Mouse (Mus musculus): Measurements from ENCODE around the gene Relch.
"Not testable (repeated sequence)": the region's sequence is repeated elsewhere in the genome, so short reads cannot be mapped to it uniquely, and the experiment has no call there.

Relch gene

DNA sequence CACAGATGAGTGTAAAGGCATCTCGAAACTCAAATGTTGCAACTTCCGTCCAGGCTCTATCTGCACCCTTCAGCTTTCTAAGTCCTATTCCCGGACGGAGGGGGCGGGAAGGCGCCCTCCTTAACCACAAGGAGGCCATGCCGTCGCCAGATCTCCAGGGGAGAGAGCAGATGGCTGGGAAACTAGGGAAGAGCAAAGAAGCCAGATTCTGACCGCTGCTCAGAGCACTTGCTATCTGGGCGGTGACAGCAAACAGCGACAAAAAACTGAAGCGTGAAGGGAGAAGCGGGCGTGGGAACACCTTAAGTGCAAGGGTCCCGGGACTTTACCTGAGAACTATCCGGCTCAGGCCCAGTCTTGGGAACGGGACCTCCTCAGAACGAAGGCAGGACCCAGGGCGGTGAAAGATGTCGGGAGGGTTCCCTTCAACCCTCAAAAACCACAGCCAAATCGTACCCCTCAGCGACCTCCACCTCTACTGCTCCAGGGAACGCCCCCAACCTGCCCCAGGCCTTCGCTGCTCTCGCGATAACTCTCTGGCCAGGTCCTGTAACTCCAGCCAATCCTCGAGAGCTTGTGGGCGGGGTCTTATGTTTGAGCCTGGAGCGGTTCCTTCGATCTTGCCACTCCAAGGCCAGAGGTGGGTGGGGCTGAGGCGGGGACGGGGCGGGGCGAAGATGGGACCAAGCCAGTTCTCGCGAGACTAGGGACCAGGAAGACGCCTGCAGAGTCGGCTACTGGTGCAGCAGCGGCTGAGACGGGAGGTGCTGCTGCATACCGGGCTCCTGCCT, at the start of gene Relch, which contains the start of gene Pign:
Relch (plus strand) TSS at position 691 of the 791 bp plus-strand sequence.
Pign (minus strand) TSS at position 507 of the 791 bp plus-strand sequence.
- peak; percentile 97 for ATAC-seq (ENCODE audit: insufficient number of reproducible peaks, low FRiP score, low TSS enrichment)

DNA sequence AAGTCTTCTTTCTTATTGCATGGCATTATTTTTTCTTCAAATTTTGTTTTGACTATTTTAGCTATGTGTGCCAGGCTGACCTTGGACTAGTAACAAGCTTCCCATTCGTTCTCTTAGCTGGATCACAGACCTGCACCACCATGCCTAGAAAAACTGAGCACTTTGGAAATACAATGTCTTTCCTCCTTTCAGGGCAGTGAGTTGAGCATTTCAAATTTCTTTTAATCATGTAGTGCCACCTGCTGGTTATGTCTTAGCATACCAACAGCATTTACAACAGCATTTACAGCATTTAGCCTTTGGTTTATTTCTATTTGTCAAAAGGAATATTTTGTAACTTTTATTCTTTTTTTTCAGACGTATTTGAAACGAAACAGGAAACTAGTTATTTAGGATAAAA, 33.2 kb upstream of the Relch start:
- peak; percentile 85 for ATAC-seq (ENCODE audit: insufficient number of reproducible peaks, low FRiP score, low TSS enrichment)

DNA sequence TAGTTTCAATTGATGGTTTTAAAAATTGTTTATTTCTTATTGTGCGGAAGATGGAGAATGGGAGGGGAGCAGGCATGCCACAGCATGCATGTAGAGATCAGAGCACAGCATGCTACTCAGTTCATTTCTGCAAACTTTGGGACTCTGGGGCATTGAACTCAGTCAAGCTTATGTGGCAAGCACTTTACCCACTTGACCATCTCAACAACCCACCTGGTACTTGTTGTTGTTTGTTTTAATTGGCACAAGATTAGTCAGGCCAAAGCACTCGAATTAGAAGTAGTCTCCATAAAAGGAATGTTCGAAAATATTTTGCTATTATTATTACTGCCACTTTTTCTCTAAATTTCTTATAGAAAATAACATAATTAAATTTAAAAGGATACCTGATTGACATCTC, 19.6 kb upstream of the Relch start:
- no peak for ATAC-seq (ENCODE audit: insufficient number of reproducible peaks, low FRiP score, low TSS enrichment)

DNA sequence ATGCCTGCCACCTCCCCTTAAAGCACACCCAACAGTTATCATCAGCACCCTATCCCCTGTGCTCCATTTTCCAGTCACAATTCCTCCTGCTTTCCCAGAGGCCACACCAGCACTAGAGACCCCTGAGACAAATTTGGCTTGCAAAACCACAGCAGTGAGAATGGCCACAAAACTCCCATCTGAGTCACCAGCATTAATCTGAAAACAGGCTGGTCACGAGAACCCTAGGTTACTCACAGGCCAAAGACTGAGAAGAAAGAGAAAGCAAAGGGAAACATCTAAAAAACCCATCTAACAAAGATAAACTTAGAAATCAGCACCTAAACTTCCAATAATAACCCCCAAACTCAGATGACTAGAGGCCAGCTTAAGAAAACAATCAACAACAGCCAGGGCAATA, 13.0 kb upstream of the Relch start:
- no peak for ATAC-seq (ENCODE audit: insufficient number of reproducible peaks, low FRiP score, low TSS enrichment)

- ATAC-seq (ENCODE audit: insufficient number of reproducible peaks, low FRiP score, low TSS enrichment): no peak
Observed at GRCm38 (mm10) chr1:105653981-105654380, 9.7 kb upstream of the Relch start.

DNA sequence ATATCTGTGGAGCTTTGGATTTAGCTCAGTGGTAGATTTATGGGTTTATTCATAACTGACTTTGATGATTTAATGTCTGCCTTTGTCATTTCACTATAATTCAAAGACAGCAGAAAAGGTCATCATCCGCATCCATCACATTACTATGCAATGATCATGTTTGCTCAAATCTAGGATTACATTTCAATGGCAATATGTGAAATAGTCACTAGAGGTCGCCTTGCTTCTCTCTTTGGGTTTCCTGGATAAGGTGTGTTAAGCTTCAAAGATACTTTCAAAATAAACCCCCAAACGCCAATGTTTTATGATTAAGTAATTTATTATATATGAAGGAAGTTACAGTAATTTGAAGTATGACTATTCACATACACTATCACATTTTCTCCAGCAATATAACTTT, 3.6 kb upstream of the Relch start:
- ATAC-seq (ENCODE audit: insufficient number of reproducible peaks, low FRiP score, low TSS enrichment): no peak

DNA sequence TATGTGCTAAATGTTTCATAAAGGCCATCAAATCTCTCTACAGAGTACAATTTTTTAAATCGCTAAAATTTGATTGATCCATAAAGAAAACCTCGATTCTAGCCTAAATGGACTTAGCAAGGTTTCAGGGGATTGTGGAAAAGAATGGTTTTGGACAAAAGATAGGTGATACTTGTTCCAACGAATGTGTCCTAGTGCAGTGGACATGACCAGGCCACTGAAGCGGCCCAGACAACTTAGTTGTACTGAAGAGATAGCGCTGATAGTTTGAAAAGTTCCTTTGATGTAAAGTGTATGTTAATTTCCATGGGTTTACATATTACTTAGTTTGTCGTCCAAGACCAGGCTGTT, 866 bp upstream of the Relch start:
- ATAC-seq (ENCODE audit: insufficient number of reproducible peaks, low FRiP score, low TSS enrichment): no peak

DNA sequence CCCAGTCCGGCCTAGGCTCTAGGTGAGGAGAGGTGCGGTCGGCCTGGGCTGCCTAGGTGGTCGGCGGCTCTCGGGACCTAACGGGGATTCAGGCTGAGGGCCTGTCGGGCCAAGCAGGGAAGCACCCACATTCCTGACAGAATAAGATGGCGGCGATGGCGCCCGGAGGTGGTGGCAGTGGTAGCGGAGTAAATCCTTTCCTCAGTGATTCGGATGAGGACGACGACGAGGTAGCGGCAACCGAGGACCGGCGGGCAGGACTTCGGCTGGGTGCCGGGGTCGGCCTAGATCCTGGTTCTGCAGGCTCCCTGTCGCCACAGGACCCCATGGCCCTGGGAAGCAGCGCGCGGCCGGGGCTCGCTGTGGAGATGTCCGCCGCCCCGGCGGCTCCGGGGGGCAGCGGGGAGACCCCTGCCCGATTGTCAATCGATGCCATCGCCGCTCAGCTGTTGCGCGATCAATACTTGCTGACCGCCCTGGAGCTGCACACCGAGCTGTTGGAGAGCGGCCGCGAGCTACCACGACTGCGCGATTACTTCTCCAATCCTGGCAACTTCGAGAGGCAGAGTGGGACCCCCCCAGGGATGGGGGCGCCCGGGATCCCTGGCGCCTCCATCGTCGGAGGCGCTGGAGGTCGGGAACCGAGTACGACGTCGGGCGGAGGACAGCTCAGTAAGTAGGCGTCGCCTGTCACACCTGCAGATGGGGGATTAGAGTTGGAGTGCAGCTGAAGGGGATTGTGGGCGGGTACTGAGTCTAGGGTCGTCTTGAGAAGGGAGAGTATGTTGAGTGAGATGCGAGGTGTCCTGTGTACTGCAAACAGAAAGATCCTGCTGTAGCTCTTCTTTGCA, 526 bp downstream of the Relch start:
- 0 out of 2 replicates have a peak, but pooled peaks have one; percentile 16 for ATAC-seq (ENCODE audit: insufficient number of reproducible peaks, low FRiP score, low TSS enrichment)

DNA sequence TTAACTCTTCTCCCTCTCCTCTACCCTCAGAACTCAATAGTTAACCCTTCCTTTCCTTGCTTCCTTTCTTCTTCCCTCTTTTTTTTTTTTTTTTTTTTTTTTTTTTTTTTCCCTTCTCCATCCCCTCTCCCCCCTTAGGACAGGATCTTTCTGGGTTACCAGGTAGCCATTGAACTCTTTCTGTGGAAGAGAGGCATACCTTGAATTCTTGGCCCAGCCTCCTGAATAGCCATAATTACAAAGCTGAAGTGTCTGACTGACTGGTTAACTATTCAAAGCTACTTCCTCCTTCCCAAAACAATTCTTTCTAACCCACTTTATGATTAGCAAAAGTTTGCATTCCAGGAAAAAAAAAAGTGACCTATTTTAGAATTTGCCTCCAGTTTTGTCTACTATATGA, 6.0 kb downstream of the Relch start:
- no peak for ATAC-seq (ENCODE audit: insufficient number of reproducible peaks, low FRiP score, low TSS enrichment)

- peak; percentile 40; the same call in 1 of the 2 replicates for ATAC-seq (ENCODE audit: insufficient number of reproducible peaks, low FRiP score, low TSS enrichment)
Observed at GRCm38 (mm10) chr1:105674763-105675162, 11.1 kb downstream of the Relch start.

DNA sequence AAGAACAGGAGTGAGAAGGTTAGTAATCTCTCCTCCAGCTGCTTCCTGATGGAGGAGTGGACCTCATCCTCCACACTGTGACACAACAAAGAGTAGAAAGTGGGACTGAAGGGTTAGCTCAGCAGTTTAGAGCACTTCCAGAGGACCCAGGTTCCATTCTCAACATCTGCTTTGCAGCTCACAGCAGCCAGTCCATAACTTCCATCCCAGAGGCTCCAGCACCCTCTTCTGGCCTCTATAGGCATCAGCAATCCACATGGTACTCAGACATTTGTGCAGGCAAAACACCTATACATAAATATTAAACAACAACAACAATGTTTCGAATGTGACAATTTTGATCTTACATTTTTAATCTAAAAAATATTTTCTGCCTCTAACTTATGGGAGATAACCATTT, 16.9 kb downstream of the Relch start:
- ATAC-seq (ENCODE audit: insufficient number of reproducible peaks, low FRiP score, low TSS enrichment): no peak

DNA sequence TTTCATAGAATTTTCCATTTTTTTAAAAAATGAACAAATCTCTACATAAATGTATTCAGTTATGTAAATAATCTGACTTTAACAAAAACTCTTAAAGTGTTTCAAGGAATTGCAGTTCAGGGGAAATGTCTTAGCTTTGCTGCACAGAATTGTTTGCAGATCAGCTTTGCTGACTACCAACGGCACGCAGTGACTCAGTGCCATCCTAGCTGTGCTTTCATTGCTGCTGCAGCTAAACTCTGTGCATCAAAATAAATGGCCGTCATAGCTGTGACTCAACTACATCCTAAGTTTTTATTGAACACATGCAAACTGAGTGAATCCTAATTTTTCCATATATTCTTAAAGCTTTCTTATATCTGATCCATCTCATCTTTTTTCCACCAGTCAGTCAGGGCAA, 21.8 kb downstream of the Relch start:
- ATAC-seq (ENCODE audit: insufficient number of reproducible peaks, low FRiP score, low TSS enrichment): no peak

DNA sequence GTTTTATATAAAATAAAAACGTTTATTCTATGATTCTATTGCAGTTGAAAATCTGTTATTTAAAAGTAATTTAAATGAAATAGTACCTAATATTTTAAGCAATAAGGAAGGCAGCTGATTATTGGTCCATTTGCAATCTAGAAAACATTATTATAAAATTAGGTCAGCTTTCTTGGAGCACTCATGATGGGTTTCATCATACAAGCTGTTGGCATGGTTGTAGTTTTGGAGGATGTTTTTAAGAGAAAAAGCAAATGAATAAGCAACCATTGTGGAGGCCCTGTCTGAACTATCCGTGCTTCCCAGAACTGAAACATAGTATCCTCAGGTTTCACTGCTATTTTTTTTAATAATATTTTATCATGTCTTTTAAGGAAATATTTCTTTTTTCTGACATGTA, 31.9 kb downstream of the Relch start:
- ATAC-seq (ENCODE audit: insufficient number of reproducible peaks, low FRiP score, low TSS enrichment): no peak

- no peak for ATAC-seq (ENCODE audit: insufficient number of reproducible peaks, low FRiP score, low TSS enrichment)
Observed at GRCm38 (mm10) chr1:105700984-105701530, 37.4 kb downstream of the Relch start.

GRCm38 (mm10) chr1:105709415-105709814, 45.8 kb downstream of the Relch start:
- no peak for ATAC-seq (ENCODE audit: insufficient number of reproducible peaks, low FRiP score, low TSS enrichment)

- no peak for ATAC-seq (ENCODE audit: insufficient number of reproducible peaks, low FRiP score, low TSS enrichment)
Observed at GRCm38 (mm10) chr1:105711227-105711626, 47.6 kb downstream of the Relch start.

- ATAC-seq (ENCODE audit: insufficient number of reproducible peaks, low FRiP score, low TSS enrichment): no peak
Observed at GRCm38 (mm10) chr1:105712822-105713221, 49.2 kb downstream of the Relch start.

GRCm38 (mm10) chr1:105718358-105718757, 54.7 kb downstream of the Relch start:
- ATAC-seq (ENCODE audit: insufficient number of reproducible peaks, low FRiP score, low TSS enrichment): no peak

DNA sequence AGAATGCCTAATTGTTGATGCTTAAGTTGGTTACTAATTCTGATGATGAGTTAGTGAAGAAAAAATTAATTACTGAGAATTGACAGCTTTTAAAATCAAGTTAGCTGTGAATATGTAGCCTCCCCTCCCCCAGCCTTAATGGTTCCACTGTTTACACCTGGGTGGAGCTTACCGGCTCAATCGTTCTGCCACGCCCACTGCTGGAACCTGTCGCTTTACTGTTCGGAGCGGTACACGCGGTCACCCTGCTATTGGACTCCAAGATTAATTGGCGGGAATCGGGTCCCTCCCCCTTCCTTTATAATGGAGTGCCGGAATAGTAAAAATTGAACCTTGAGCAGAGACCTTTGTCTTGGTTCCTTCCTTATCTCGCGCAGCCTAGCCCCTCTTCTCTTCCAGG, 65.6 kb downstream of the Relch start:
- ATAC-seq (ENCODE audit: insufficient number of reproducible peaks, low FRiP score, low TSS enrichment): not testable (repeated sequence)

DNA sequence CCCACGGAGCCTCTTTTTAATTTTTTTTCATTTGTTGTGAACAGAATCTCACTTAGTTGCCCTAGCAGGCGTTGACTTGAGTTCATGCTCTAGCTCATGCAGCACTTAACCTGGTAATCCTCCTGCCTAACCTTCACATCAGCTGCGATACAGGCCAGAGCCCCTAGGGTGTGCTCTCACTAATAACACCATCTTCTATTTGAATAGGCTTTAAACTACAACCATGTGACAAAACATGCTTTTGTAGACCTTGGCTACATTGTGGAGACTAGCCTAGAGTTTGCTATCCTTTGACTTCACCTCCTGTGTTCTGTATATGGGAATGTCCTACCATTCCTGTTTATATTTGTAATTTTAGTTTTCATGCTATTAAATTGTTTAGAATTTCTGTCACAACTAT, 71.7 kb downstream of the Relch start:
- no peak for ATAC-seq (ENCODE audit: insufficient number of reproducible peaks, low FRiP score, low TSS enrichment)

- no peak for ATAC-seq (ENCODE audit: insufficient number of reproducible peaks, low FRiP score, low TSS enrichment)
Observed at GRCm38 (mm10) chr1:105738334-105738733, 74.7 kb downstream of the Relch start.
